Mouse (Mus musculus) ovary, adult 18-20 months (tissue): ENCODE measurements around the gene Golga4.

ENCODE experiments used
- DNase-seq: peaks from one replicate; pipeline ENCODE4 v3.0.0; 2022; ENCODE audit warnings: low spot score, mixed read lengths

Gene Golga4

DNA sequence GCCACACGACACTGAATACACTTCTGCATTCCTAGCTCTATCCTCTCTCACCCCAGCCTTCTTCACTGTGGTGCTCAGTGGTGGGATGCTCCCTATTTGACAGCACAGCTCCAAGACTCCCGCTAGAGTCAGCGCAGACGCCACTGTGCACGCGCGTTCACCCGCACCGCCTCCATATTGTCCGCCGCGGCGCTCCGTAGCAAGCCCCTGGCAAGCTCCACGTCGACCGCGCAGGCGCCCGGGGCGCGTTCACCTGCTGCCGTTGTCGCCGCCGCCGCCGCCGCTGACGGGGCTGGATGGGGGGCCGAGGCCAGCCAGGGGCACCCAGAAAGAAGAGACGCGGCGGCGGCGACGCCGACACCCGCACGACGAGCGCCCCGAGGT lies at the start of gene Golga4:
TSS of gene Golga4 (plus strand) at position 248 of the 384 bp plus-strand sequence.
- peak; percentile 77 for DNase-seq

DNA sequence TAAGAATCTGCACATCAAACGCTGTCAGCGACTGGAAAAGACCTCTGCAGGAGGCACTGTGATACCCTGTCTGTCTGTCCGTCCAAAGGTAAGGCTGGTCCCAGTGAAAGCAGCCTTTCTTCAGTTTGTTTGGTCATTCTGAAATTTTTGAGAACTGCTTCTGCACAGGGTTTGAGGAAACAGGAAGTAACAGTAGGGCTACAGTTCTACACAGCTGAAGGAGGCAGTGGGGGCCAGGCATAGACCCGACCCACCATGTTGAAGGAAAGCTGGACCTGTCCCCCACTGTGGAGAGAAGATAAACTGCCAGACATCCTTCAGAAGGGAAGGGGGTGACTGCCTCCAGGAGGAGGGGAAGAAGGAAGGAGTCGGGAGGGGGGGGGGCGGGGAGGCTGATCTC lies 49.7 kb upstream of the Golga4 start:
- DNase-seq, result no peak

DNA sequence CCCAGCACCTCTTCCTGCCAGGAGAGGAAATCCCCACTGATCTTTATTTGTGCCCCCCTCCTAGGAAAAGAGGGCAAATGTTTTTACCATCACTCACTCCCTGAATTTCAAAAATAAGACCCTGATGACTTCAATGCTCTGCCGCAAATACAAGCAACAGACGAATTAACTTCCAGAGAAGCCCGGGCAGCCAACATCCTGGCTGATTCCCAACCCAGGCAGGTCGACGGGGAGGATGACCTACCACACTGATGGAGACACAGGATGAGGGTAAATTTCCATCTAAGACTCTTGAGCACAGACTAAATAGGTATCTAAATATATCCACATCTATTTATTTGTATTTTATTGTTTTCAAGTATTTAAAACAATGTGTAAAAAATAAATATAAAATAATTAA lies 48.0 kb upstream of the Golga4 start:
- DNase-seq, result no peak

DNA sequence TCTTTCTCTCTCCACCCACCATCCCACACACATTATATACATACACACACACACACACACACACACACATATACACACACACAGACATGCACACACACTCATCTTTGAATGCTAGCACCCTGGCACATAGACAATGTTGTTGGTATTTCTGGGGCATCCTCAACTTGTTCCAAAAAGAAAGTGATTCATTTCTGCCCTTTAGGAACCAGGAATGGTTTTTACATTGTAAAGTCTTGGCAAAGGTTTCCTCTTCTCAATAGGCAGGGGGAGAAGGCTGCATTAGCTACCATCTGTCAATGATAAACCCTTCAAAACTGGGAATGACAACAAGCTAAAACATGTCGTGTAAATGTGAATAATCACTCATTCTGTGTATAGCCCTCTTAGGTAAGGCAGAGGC lies 42.0 kb upstream of the Golga4 start:
- DNase-seq, result no peak

DNA sequence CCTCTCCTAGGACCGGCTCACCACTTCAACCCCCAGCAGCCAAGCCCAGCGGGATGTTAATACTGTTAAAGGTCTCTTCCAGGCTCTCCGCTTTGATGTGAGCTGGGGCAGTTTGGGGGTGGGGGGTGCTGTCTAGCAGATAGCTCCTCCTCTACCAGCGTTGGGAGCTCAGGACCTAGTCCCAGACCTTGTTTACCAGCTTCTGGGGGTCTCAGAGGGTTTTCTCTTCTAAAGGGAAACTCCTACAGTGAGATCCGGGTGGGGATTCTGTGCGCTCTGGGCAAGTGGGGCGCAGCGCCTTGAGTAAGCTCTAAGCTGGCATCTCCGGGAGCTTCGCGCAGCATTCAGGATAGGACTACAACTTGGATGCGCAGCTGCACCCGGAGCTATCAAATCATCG lies 37.8 kb upstream of the Golga4 start:
- DNase-seq, result no peak

DNA sequence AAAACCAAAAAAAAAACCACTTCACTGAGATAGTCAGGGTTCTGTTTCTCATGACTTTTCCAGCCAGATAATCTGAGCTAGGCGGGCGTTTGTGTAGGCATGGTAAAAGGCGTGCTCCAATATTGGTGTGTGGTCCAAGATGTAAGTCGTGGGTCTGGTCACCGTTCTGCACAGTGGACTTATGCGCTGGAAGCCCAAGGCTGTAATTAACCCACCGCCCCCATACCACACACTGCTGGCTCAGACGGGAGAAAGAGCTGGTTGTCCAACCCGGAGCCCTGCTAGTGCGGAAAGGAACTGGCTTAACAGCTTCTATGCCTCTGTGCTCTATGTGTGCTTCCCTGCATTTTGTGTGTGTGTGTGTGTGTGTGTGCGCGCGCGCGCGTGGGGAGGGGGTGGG lies 36.8 kb upstream of the Golga4 start:
- no peak for DNase-seq

DNA sequence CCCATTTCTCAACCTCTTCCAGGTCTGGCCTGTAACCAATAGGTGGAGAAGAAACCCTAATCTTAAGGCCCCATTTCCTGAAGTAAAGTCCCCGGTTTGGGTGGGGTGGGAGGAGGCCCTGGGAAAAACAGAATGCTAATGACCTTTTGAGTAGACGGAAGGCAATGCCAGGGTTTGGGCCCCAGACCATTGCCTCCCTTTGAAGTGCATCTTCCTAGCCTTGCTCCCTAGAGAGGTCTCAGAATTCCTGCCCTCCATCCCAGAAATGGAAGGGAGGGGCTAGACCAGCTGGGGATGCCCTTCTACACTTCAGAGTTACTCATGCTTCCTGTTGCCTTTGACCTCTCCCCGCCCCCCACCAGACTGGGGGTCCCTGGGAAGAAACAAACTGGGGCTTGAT lies 34.8 kb upstream of the Golga4 start:
- DNase-seq, result no peak

DNA sequence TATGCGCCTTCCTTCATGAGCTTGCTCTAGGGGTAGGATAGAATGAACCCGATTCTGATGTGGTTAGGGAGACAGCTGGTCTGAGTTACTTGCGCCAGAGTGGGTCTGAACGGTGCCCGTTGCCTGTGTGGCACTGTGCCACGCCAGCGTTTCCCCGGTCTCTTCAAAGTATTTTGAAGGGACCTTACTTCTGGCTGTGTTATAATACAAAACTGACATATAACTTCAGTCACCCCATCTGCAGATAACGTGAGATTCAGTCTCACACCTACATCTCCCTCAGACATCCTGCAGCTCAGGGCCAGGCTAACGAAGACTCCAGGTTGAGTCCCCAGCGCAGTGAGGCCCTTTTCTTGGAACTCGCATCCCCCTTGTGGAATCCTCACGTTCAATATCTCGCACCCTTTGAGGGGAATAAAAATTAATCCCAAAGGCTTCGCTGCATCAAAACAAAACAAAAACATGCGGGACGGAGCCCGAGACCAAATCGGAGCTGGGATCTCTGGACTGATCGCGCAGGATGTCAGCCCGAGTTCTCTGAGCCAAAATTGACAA lies 29.8 kb upstream of the Golga4 start:
- DNase-seq, result no peak

DNA sequence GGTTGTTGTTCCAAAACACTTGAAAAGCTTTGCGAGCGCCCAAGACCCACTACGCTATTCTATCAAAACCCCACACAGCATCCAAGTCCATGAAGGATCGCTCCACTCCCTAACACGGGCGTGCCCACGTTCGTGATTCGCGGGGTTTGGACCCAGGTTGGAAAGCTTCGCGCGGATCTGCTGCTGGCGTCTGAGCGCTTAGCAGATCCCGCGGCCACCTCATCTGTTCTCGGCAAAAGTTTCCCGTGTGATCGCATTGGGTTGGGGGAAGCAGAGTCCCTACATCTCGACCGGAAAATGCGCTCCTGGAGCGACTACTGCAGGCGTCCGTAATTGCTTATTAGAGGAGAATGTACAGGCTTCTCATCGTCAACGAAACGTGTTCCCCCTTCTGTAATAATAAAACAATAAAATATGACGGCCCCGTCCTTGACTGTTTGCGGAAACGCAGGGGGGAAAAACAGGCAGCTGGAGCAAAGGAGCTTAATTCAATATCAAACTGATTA lies 29.2 kb upstream of the Golga4 start:
- DNase-seq, result no peak

DNA sequence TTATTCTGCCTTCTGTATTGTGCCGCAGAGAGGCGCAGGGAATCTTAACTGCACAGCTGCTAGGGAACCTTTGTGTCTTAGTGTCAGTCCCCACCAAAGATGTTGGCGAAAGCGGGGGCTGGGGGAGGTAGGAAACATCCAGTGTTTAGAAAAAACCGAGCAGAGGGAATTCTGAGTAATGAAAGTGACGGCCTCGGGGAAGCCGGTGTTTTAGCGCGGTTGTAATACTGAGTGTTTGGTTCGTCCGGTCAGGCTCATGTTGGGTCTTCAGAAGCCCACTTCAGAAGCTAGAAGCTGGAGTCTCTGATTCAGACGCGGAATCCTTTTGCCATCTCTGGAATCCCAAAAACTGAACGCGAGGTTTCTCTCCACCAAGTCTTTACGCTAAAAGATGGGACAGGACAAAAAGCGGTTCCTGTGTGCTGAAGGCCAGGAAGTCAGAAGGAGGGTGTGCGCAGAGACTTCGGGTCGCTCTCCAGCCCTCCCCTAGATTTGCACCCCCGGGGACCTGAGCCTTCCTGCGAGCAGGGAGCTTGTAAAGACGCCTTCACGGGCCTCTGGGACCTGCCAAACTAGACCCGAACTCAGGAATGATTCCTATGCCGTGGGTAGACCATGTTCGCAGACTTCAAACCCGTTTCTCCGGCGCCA lies 28.7 kb upstream of the Golga4 start:
- no peak for DNase-seq

DNA sequence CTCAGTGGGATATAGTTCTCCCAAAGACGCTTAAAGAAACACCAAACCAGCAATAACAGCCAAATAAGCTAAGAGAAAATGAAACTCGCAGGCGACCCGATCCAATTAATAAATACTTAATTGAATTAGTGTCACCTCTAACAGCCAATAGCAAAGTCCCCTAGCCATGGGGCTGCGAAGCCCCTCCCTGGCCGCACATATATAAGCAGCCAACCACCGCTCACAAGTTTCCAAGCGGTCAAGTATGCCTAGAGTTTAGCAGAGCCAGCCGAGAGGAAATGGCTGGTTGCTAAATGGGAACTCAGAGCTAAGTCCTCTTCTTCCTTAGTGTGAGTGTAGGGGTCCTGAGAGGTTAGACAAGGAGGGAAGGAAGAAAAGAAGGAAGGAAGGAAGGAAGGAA lies 28.1 kb upstream of the Golga4 start, which contains the start of gene Eomes:
TSS of gene Eomes (plus strand) at position 252 of the 400 bp plus-strand sequence.
- DNase-seq, result no peak

DNA sequence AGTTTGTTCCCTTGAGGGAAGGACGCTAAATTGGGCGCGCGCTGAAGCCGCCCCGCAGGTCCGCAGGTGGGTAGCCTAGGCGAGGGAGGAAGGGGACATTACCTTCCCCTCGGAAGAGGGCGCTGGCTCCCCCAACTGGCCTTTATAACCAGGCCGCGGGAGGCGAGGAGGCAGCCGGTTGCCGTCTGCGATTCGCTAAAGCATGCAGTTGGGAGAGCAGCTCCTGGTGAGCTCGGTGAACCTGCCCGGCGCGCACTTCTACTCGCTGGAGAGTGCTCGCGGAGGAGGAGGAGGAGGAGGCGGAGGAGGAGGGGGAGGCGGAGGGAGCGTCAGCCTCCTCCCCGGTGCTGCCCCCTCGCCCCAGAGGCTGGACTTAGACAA lies 27.6 kb upstream of the Golga4 start:
- no peak for DNase-seq

DNA sequence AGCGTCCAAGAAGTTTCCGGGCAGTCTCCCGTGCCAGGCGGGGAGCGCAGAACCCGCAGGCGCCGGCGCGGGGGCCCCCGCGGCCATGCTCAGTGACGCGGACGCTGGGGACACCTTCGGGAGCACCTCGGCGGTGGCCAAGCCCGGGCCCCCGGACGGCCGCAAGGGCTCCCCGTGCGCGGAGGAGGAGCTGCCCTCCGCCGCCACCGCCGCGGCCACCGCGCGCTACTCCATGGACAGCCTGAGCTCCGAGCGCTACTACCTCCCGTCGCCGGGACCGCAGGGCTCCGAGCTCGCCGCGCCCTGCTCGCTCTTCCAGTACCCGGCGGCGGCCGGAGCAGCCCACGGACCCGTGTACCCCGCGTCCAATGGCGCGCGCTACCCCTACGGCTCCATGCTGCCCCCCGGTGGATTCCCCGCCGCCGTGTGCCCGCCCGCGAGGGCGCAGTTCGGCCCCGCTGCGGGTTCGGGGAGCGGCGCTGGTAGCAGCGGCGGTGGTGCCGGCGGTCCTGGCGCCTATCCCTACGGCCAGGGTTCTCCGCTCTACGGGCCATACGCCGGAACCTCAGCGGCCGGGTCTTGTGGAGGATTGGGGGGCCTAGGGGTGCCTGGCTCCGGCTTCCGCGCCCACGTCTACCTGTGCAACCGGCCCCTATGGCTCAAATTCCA lies 27.1 kb upstream of the Golga4 start:
- no peak for DNase-seq

DNA sequence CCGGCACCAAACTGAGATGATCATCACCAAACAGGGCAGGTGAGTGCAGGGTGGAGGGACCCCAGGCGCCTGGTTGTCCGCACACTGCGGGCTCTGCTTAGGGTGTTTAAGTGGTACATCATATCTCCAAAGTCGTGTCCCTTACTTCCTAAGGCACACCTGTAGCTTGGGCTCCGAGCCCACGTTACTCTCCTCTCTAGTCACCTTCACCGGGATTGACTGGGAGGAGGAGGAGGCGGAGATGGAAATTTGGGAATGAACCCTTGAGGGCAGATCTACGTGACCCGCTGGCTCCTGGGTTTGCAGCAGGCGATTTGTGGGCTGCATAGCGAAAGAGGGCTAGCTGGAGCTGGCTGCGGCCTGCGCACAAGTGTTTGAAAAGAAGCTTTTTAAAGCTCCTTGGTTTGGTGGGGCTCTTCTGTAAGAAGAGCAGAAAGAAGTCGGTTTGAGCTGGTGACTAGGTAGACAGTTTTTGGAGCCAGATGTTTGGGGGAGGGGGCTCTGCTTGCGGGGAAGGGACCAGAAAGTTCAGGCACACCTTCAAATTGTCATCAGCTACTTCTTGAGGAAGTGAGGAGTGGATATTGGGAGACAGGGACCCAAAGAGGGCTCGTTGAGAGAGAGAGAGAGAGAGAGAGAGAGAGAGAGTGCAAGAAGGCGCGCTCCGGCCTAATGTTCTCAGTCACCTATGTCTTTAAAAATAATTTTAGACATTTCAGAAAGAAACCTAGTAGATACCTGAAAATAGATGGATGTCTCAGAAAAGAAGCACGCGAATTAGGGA lies 26.4 kb upstream of the Golga4 start:
- no peak for DNase-seq

DNA sequence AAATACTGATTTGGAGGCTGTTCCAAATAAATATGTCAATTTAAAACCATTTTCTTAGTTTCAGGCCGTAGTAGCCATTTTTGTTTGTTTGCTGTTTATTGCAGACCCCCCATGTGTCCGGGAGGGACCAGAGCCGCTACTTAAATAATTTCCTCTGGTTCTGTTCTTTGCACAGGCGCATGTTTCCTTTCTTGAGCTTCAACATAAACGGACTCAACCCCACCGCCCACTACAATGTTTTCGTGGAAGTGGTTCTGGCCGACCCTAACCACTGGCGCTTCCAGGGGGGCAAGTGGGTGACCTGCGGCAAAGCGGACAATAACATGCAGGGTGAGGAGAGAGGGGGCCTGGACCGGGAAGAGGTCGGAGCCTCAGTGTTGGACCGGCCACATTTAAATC lies 25.8 kb upstream of the Golga4 start:
- no peak for DNase-seq

DNA sequence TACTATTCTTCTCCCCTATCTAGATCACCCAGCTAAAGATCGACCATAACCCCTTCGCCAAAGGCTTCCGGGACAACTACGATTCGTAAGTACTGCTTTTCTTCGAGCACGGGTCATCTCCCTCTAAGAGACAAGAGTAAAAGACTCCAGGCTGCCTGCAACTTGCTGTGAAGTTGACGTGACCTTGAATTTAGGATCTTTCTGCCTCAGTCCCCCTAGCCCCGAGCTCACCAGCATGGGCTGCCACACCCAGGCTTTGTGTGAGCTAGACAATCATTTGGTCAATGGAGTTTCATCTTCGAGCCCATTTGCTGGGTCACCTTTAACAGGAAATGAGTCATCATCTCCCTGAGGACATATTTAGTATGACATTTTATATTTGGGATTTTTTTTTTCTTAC lies 23.9 kb upstream of the Golga4 start:
- no peak for DNase-seq

DNA sequence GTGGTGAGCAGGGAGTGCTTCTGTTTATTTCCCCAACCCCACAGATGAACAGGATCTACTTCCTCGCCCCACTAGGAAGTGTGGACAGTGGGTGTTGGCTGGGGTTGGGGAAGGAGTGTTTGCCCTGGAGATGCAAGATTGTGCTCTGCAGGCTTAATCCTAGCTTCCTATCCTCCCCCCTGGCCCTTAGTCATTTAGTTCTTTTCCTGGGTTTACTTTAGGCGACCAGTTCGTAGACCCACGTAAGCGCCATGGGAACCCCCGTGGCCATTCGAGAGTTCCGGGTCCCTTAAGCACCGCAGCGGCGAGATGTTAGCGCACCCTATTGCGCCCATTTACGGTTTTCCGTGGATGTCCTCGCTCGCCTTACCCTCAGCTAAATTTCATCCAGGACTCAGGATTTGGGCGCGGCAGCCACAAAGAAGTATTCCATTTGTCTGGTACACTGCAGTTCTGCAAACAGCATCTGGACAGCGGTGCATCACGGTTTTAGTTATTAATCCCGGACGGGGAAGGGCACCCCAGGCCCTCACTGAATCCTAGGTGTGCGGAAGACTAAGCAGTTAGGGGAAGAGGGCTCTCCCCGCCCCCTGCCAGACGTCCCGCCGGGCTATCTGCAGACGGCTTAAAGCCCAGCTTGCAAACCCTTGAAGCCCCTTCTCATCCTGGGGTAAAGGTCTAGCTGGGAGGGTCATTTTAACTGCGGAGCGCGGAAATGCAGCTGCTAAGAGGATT lies 19.5 kb upstream of the Golga4 start:
- no peak for DNase-seq

DNA sequence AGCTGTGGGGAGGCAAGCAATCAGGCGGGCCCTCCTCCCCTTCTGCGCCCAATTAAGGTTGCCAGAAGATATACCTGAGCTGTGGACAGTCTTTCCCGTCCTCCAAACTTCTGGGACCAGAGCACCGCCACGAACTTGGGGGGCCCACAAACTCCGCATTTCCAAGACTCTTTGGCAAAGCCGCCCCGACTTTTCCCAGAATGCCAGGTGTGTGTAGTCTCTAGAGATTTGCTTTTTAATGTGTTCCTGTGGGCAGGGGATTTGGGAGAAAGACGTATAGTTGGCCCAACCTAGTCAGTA lies 19.0 kb upstream of the Golga4 start:
- no peak for DNase-seq

DNA sequence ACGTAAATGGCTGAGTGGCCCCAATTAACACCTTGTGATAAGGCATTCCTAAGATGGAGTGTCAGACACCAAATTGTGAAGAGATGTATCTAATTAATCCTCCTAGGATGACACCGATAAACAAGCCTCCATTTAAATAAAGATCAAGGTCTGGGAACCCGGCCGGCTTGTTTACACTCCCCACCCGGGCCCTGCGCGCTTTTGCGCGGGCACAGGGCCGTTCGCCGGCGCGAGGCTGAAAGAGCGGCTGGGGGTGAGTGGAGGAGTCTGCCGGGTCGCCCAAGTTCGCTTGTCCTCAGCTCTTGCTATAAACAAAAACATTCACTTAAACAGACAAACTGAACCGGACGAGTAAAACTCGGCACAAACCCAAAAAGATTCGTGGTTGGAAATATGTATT lies 18.4 kb upstream of the Golga4 start:
- DNase-seq, result no peak

DNA sequence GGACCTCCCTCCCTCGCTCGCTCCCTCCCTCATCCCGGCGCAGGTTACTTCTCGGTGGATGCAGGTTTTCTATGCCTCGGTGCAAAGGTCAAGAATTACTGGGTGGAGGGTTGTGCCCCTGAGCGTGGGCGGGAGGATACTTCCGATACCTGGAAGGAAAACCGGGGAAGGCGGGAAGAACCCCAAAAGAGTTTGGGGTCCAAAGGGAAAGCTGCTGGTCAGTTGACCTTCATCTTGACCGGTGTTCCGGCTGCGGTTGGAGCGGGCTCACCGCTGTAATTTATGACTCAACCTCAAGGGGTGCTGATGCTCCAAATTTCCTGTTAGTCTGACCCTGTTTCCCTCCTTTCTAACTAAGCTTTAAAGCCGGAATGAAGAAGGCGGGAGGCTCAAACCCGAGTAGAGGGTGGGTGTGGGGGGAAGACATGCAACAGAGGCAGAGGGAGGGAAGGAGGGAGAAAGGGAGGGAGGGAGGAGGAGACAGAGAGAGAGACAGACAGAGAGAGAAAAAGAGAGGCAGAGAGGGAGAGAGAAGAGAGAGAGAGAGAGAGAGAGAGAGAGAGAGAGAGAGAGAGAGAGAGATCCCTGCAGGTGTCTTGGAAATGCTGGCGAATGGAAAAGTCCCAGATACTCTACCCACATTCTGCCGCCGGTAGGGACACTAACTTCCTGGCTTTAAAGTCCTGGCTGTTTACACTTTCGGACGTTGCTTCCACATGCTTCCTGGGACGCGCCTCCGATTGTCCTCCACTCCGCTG lies 17.8 kb upstream of the Golga4 start:
- no peak for DNase-seq

DNA sequence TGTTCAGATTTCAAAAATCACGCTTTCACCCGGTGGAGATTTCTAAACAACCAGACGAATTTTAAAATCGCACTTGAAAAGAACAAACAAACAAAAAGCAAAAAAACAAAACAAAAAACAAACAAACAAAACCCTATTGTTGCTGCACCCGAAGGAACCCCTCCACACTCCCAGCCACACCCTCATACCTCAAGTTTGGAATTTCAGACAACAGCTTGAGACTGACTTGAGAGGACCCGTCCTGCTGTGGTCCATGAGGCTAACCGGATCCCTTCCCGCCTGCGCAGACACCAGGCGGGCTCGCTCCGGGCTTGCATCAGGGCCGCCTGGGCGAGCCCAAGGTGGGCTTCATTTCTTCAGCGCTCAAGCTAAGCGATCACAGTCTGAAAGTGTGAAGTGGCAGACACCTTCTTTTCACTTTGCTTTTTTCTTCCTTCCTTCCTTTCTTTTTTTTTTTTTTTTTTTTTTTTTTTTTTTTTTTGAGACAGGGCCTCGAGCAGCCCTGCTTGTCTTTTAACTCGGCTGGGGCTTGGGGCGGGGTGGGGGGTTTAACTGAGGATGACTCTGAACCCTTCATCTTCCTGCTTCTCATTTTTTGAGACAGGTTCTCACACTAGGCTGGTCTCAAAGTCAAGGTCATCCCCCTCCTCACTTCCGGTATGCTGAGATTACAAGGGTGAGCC lies 17.0 kb upstream of the Golga4 start:
- DNase-seq, result no peak
